Mouse (Mus musculus): Measurements from ENCODE around the gene Nup133. TPM values are rescaled to one million over a fixed set of nuclear protein-coding genes. Genes with fewer than 3 reads are reported as not detected.

Gene Nup133
- total and polyA plus RNA-seq, 3 experiments = 49.6 to 58.1 (median 58.0) TPM

- no peak overlapping the region for H3K27ac ChIP-seq (ENCODE audit: control insufficient read depth, low read depth, low read length)
- H3K9ac ChIP-seq (ENCODE audit: control insufficient read depth, low read depth, low read length, poor library complexity, severe bottlenecking) = no peak overlapping the region
- no peak for TF ChIP-seq BHLHE40 (IDR thresholded peaks at IDR 0.05; ENCODE audit: borderline replicate concordance, low read depth, low read length)
- TF ChIP-seq ETS1 (IDR thresholded peaks at IDR 0.05; ENCODE audit: low read depth, low read length) = no peak
- no peak for TF ChIP-seq MYC (IDR thresholded peaks at IDR 0.05; ENCODE audit: low read depth, low read length)
- TF ChIP-seq SMC3 (IDR thresholded peaks at IDR 0.05; ENCODE audit: low read depth, low read length) = no peak
- TF ChIP-seq CHD1 (IDR thresholded peaks at IDR 0.05; ENCODE audit: low read depth, low read length) = no peak
- no peak for TF ChIP-seq POLR2A (IDR thresholded peaks at IDR 0.05; ENCODE audit: control insufficient read depth in 1 of 2, insufficient read depth in 1 of 2, low read depth in 1 of 2, low read length in 2 of 2, poor library complexity in 1 of 2)
- no peak for TF ChIP-seq JUND (IDR thresholded peaks at IDR 0.05; ENCODE audit: low read depth, low read length)
- no peak for TF ChIP-seq USF2 (IDR thresholded peaks at IDR 0.05; ENCODE audit: borderline replicate concordance in 1 of 2, insufficient read depth in 1 of 2, low read depth in 1 of 2, low read length in 2 of 2)
- TF ChIP-seq ZC3H11A (IDR thresholded peaks at IDR 0.05; ENCODE audit: low read depth, low read length) = no peak
- TF ChIP-seq MXI1 (IDR thresholded peaks at IDR 0.05; ENCODE audit: low read depth, low read length) = no peak
- TF ChIP-seq MEF2A (IDR thresholded peaks at IDR 0.05; ENCODE audit: extremely low read depth, insufficient replicate concordance, low read depth, low read length, poor library complexity, severe bottlenecking) = no peak
- no peak for TF ChIP-seq GATA1 (IDR thresholded peaks at IDR 0.05; ENCODE audit: low read depth, low read length)
- TF ChIP-seq NELFE (IDR thresholded peaks at IDR 0.05; ENCODE audit: low read depth, low read length) = no peak
- TF ChIP-seq GABPA (IDR thresholded peaks at IDR 0.05; ENCODE audit: low read depth, low read length) = no peak
- TF ChIP-seq USF1 (IDR thresholded peaks at IDR 0.05; ENCODE audit: low read depth, low read length) = no peak
- no peak for TF ChIP-seq RCOR1 (IDR thresholded peaks at IDR 0.05; ENCODE audit: low read depth, low read length)
- H3K4me1 ChIP-seq (ENCODE audit: control insufficient read depth in 1 of 2, insufficient read depth in 2 of 2, low read length in 2 of 2) = no peaks in the 10 kb centered on the region
- no peak overlapping the region for H3K4me3 ChIP-seq (ENCODE audit: control insufficient read depth in 1 of 2, insufficient read depth in 1 of 2, low read depth in 2 of 2, low read length in 2 of 2)
- no peaks in the 10 kb centered on the region for H3K9me3 ChIP-seq (replicated peaks; ENCODE audit: insufficient read depth, low read length)
- no peak for DNase-seq (ENCODE audit: low read depth, low spot score)
- no peaks in the 10 kb centered on the region for H3K79me2 ChIP-seq (ENCODE audit: control insufficient read depth, insufficient read depth, low read length, poor library complexity)
- no peaks in the 10 kb centered on the region for H3K27me3 ChIP-seq (ENCODE audit: control insufficient read depth in 1 of 2, insufficient read depth in 2 of 2, low read length in 2 of 2)
- no peaks in the 10 kb centered on the region; a peak in 2 of 4 replicates for H3K36me3 ChIP-seq (ENCODE audit: control insufficient read depth in 1 of 2, insufficient read depth in 2 of 2, low read length in 2 of 2)
Measured at GRCm38 (mm10) chr8:123896366-123896761, 52.7 kb downstream of the Nup133 start.

DNA sequence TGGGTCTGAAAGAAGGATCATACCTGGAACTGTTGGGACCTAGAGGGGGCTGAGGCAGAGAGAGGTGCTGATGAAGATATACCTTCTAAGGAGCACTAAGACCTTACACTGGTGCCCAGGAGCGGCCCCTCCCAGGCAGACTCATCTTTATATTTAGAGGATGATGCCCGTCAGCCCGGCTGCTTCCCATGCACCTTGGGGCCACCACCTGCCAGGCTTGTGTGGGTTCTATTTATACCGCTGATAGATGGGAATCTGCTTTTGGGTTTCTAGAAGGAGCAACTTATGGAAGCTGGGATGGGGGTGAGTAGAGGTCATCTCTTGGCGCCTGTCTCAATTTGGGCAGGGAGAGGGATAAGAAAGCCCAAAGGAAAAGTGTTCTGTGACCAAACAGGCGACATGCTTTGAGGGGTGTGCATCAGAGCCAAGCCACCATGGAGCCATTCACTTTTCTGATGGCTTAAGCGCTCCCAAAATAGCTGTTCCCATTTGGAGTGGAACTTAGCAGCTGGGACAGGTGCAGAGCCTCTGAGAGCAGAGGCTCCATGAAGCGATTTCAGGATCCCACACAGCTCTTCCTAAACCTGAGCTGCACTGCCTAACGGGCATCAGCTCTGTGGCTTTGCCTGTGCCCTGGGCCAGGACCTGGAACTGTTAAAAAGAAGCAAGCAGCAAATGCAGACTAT lies 53.2 kb downstream of the Nup133 start:
- no peak for TF ChIP-seq CTCF (IDR thresholded peaks at IDR 0.05 in 2 of 3, conservative IDR thresholded peaks at IDR 0.05 in 1 of 3; ENCODE audit: control insufficient read depth in 1 of 3, insufficient read depth in 1 of 3, low read depth in 2 of 3, low read length in 3 of 3, poor library complexity in 1 of 3, severe bottlenecking in 1 of 3)
- TF ChIP-seq GABPA (IDR thresholded peaks at IDR 0.05; ENCODE audit: low read depth, low read length) = no peak
- TF ChIP-seq BHLHE40 (IDR thresholded peaks at IDR 0.05; ENCODE audit: borderline replicate concordance, low read depth, low read length) = no peak
- Histone ChIP-seq H3K27me3 (ENCODE audit: control insufficient read depth in 1 of 2, insufficient read depth in 2 of 2, low read length in 2 of 2) (no peaks in the 10 kb centered on the region), H3K9ac (ENCODE audit: control insufficient read depth, low read depth, low read length, poor library complexity, severe bottlenecking) (no peak overlapping the region), H3K4me3 (ENCODE audit: control insufficient read depth in 1 of 2, insufficient read depth in 1 of 2, low read depth in 2 of 2, low read length in 2 of 2) (no peak overlapping the region), H3K36me3 (ENCODE audit: control insufficient read depth in 1 of 2, insufficient read depth in 2 of 2, low read length in 2 of 2) (no peaks in the 10 kb centered on the region; a peak in 1 of 4 replicates), H3K27ac (ENCODE audit: control insufficient read depth, low read depth, low read length) (no peak overlapping the region), H3K79me2 (ENCODE audit: control insufficient read depth, insufficient read depth, low read length, poor library complexity) (no peaks in the 10 kb centered on the region), H3K4me1 (ENCODE audit: control insufficient read depth in 1 of 2, insufficient read depth in 2 of 2, low read length in 2 of 2) (no peaks in the 10 kb centered on the region), H3K9me3 (replicated peaks; ENCODE audit: insufficient read depth, low read length) (no peaks in the 10 kb centered on the region)
- no peak for DNase-seq (ENCODE audit: low read depth, low spot score)
